Mouse (Mus musculus) midbrain, embryonic 12.5 days (tissue): ENCODE data around the gene Dennd4b. TPM values are rescaled to one million over a fixed set of nuclear protein-coding genes. Genes with fewer than 3 reads are reported as not detected.

Source experiments
- microRNA-seq: library from miRNA; unstranded; fragments of <30 nt; microRNA quantifications from one replicate; pipeline ENCODE4, GENCODE M21; 2017
- polyA plus RNA-seq: library from polyadenylated mRNA; unstranded; fragments of >200 nt; fragmentation: Nextera tagmentation; extraction: Ambion mirVana; gene quantifications from 2 replicates; pipeline ENCODE4 v1.2.1, GENCODE M21; 2016

The Dennd4b gene
- polyA plus RNA-seq, 1 experiment from 2014 or later: 6.6 TPM

Small RNA genes lying within 50 kb of the gene (microRNA-seq; reads per million reads assigned to microRNA genes)
- gene Mir7012: not detected

Other genes with a start within 250 kb of the Dennd4b start
- 185 and 204 TPM in 2 replicates for gene 4933434E20Rik, start 213.5 kb upstream of the Dennd4b start, polyA plus RNA-seq
- 207 and 222 TPM in 2 replicates for gene Ubap2l, start 212.6 kb upstream of the Dennd4b start, polyA plus RNA-seq
- gene Tpm3, start 192.5 kb upstream of the Dennd4b start, polyA plus RNA-seq: 454 and 459 TPM in 2 replicates
- 0.54 and 0.57 TPM in 2 replicates for gene Nup210l, start 161.1 kb upstream of the Dennd4b start, polyA plus RNA-seq
- gene Rps27, start 51.5 kb upstream of the Dennd4b start, polyA plus RNA-seq: 962 and 971 TPM in 2 replicates
- 21.3 and 24.2 TPM in 2 replicates for gene Rab13, start 51.5 kb upstream of the Dennd4b start, polyA plus RNA-seq
- gene Jtb, start 33.6 kb upstream of the Dennd4b start, polyA plus RNA-seq: 96.1 and 97.8 TPM in 2 replicates
- 3.8 and 3.9 TPM in 2 replicates for gene Creb3l4, start 21.7 kb upstream of the Dennd4b start, polyA plus RNA-seq
- 50.5 and 55.1 TPM in 2 replicates for gene Slc39a1, start 17.0 kb upstream of the Dennd4b start, polyA plus RNA-seq
- gene Crtc2, start 11.0 kb upstream of the Dennd4b start, polyA plus RNA-seq: 21.5 and 21.7 TPM in 2 replicates
- 15.5 and 15.9 TPM in 2 replicates for gene Gatad2b, start 28.0 kb downstream of the Dennd4b start, polyA plus RNA-seq
- gene Slc27a3, start 124.8 kb downstream of the Dennd4b start, polyA plus RNA-seq: 15.8 and 22.0 TPM in 2 replicates
- 42.4 and 44.3 TPM in 2 replicates for gene Ints3, start 168.4 kb downstream of the Dennd4b start, polyA plus RNA-seq
- 2.5 and 2.6 TPM in 2 replicates for gene Npr1, start 200.7 kb downstream of the Dennd4b start, polyA plus RNA-seq
- gene Ilf2, start 210.9 kb downstream of the Dennd4b start, polyA plus RNA-seq: 319 and 328 TPM in 2 replicates
- gene Snapin, start 225.8 kb downstream of the Dennd4b start, polyA plus RNA-seq: 78.4 and 79.8 TPM in 2 replicates
- 220 and 221 TPM in 2 replicates for gene Chtop, start 244.3 kb downstream of the Dennd4b start, polyA plus RNA-seq
- gene S100a1, start 249.2 kb downstream of the Dennd4b start, polyA plus RNA-seq: 4.5 and 6.4 TPM in 2 replicates
- 12.1 TPM in 2 replicates for gene S100a13, start 249.2 kb downstream of the Dennd4b start, polyA plus RNA-seq